Mouse (Mus musculus) brain, embryonic 14.5 days (tissue): ENCODE measurements around the gene Pccb. TPM values are rescaled to one million over a fixed set of nuclear protein-coding genes. Genes with fewer than 3 reads are reported as not detected.
A peak's percentile ranks its signal among the peaks of the same experiment; 100 is the strongest.

ENCODE experiments used
- DNase-seq: peaks from one replicate; pipeline ENCODE4 v3.0.0-alpha.2; 2011; ENCODE audit warnings: low read depth
- CTCF ChIP-seq: fragments of 200-500 bp; IDR thresholded peaks from 2 replicates; pipeline ENCODE4 v1.5.1; 2012; ENCODE audit warnings: inconsistent platforms, mild to moderate bottlenecking, moderate library complexity, borderline replicate concordance; ENCODE audit not compliant: insufficient read depth, insufficient read length; ENCODE audit errors: extremely low read depth
- POLR2A ChIP-seq: fragments of 200-500 bp; IDR thresholded peaks from 2 replicates; pipeline ENCODE4 v1.6.1; 2012; ENCODE audit warnings: mild to moderate bottlenecking, inconsistent platforms, borderline replicate concordance; ENCODE audit not compliant: poor library complexity, insufficient read depth, insufficient read length, severe bottlenecking; ENCODE audit errors: extremely low read depth
- polyA plus RNA-seq: library from polyadenylated mRNA; depleted of rRNA; stranded (reverse); fragments of >200 nt; gene quantifications from 2 replicates; pipeline ENCODE4 v1.2.3, GENCODE M21; 2012; rRNA removed

The Pccb gene
- polyA plus RNA-seq, result 62.7 and 63.1 TPM in 2 replicates

- TF ChIP-seq CTCF (peak; percentile 33; the same call in 1 of the 2 replicates), POLR2A (peak; percentile 58; the same call in 1 of the 2 replicates)
- DNase-seq, result peak; percentile 98
Observed at GRCm38 (mm10) chr9:101034448-101035098, at the start of gene Pccb. Gene Pccb (minus strand): TSS chr9:101034898.

- DNase-seq, result peak; percentile 47
- TF ChIP-seq CTCF, result no peak
- TF ChIP-seq POLR2A, result no peak
Observed at GRCm38 (mm10) chr9:101083728-101084127, 49.0 kb upstream of the Pccb start.

- no peak for DNase-seq
- TF ChIP-seq CTCF (0 out of 2 replicates have a peak, but pooled peaks have one; percentile 6), POLR2A (no peak)
Observed at GRCm38 (mm10) chr9:101080046-101080685, 45.5 kb upstream of the Pccb start.

- DNase-seq, result peak; percentile 45
- TF ChIP-seq POLR2A, result no peak
- TF ChIP-seq CTCF, result no peak
Observed at GRCm38 (mm10) chr9:101078579-101078978, 43.9 kb upstream of the Pccb start.

- TF ChIP-seq CTCF, result no peak
- no peak for TF ChIP-seq POLR2A
- peak; percentile 19 for DNase-seq
Observed at GRCm38 (mm10) chr9:101077486-101077885, 42.8 kb upstream of the Pccb start.

GRCm38 (mm10) chr9:101076095-101076875 lies 41.6 kb upstream of the Pccb start:
- no peak for TF ChIP-seq POLR2A
- TF ChIP-seq CTCF, result no peak
- DNase-seq, result peak; percentile 66

GRCm38 (mm10) chr9:101075694-101076093 lies 41.0 kb upstream of the Pccb start:
- DNase-seq, result no peak

GRCm38 (mm10) chr9:101075091-101075581 lies 40.4 kb upstream of the Pccb start:
- DNase-seq, result peak; percentile 55
- no peak for TF ChIP-seq POLR2A
- no peak for TF ChIP-seq CTCF

More at GRCm38 (mm10) chr9:101075694-101076093, 41.0 kb upstream of the Pccb start:
- no peak for TF ChIP-seq POLR2A
- TF ChIP-seq CTCF, result no peak

GRCm38 (mm10) chr9:101074332-101075021 lies 39.8 kb upstream of the Pccb start:
- peak; percentile 88 for DNase-seq
- TF ChIP-seq POLR2A, result no peak; the same call in 1 of the 2 replicates
- no peak for TF ChIP-seq CTCF

GRCm38 (mm10) chr9:101073987-101074331 lies 39.3 kb upstream of the Pccb start, which contains the start of gene Msl2:
Gene Msl2 (plus strand): TSS chr9:101074101.
- TF ChIP-seq POLR2A (peak; percentile 72; the same call in 1 of the 2 replicates), CTCF (no peak)
- DNase-seq, result no peak

GRCm38 (mm10) chr9:101073041-101073986 lies 38.6 kb upstream of the Pccb start:
- peak; percentile 100 for DNase-seq
- TF ChIP-seq POLR2A, result peak; percentile 56; the same call in 1 of the 2 replicates
- TF ChIP-seq CTCF, result no peak
